Mouse (Mus musculus): ENCODE data around the gene Reps2.

DNA sequence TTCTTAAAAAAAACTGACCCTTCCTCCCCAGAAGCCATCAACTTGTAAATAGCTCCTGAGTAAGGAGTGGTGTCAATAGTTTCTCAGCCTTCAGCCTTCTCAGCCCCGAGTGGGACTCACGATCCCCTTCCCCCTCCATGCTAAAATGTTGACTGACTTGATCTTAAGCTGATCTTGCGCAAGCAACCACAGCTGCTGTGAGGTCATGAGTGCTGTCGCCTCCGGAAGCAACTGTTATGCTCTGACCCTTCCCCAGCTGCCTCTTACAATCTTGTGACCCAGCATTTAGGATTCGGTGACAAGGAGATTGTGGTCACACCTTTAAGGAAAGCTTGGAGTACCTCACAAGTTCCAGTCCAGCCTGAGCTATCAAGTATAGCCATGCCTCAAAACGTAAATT, 10.1 kb upstream of the Reps2 start:
- no peak for TF ChIP-seq CHD2 (IDR thresholded peaks at IDR 0.05; ENCODE audit: low read depth, low read length)
- no peak for TF ChIP-seq ZC3H11A (IDR thresholded peaks at IDR 0.05; ENCODE audit: borderline replicate concordance, low read depth, low read length)
